13 mouse cellular contexts compared by ENCODE assay signal in genomic region chr14:47632419-47632818, GRCm38 (mm10).
"Had no signal": no experiment of that assay in that cellular context is flagged by ENCODE, and none has a peak within 500 bp of the region (broad histone marks: within the 10 kb centered on the region; RNA-seq: fewer than 3 reads in every experiment).

No protein-coding gene starts in this region.

- H3K4me2 ChIP-seq: limb, embryonic 13.5 days; midbrain, embryonic 12.5 days; neural tube, embryonic 13.5 days had no signal

- H3K4me3 ChIP-seq: limb, embryonic 13.5 days; midbrain, embryonic 12.5 days; neural tube, embryonic 13.5 days had no signal

- H3K9ac ChIP-seq: limb, embryonic 13.5 days; liver, embryonic 14.5 days; midbrain, embryonic 12.5 days; neural tube, embryonic 13.5 days had no signal

- DNase-seq: kidney, postnatal 14 days; left cerebral cortex, postnatal 4 days; lung, adult 18-20 months; retina, postnatal 1 day; right cerebral cortex, postnatal 4 days; spleen, adult 18-20 months; thymus, adult 18-20 months; thymus, postnatal 25 days had no signal

- ATAC-seq: midbrain, embryonic 16.5 days had no signal

- H3K9me3 ChIP-seq: limb, embryonic 13.5 days; midbrain, embryonic 12.5 days; neural tube, embryonic 13.5 days had no signal

- H3K27me3 ChIP-seq: limb, embryonic 13.5 days; midbrain, embryonic 12.5 days; neural tube, embryonic 13.5 days had no signal

- H3K27ac ChIP-seq: limb, embryonic 13.5 days; liver, embryonic 14.5 days; midbrain, embryonic 12.5 days; neural tube, embryonic 13.5 days had no signal

- H3K36me3 ChIP-seq: limb, embryonic 13.5 days; midbrain, embryonic 12.5 days; neural tube, embryonic 13.5 days had no signal
